Mouse (Mus musculus): ENCODE results near the gene Cfap58. TPM values are rescaled to one million over a fixed set of nuclear protein-coding genes. Genes with fewer than 3 reads are reported as not detected.

Cfap58 gene
- polyA plus RNA-seq, 1 experiment from 2014 or later = 0.88 TPM

DNA sequence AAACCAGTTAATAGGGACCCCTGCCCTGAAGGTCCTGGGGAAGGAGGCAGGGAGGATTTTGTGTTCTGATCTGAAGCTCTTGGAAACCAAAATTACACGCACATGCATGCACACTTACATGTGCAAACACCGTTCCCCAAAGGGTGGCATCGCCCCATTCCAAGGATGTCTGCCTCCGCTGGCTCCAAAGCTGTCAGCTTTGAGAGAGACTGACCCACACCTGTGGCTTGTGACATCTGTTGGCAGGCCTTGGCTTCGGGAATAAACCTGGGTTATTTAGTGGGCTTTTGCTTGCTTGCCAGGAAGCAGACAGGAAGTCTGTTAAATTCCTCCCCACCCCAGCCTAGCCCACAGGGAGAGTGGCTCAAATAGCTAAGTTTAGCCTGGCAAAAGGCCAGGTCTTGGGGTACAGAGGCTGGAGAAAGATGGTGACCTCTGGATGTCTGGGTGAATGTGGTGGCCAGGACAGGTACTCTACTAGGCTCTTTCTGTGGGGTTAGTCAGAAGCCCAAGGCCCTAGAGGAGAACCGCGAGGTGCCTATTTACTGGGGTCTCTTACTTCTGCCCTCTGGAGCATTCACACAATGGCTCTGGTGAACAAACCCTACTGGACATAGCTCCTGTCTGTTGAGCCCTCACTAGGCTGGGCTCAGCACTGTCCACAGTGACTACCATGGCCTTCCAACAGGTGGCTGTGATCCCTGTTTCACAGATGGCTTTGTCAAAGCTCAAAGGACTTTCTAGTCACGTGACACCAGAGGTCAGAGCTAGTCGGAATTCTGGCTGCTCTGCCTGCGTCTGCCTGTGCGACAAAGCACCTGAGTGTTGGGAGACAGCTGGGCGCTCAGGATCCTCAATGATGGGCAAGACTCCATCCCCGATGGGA, 34.9 kb upstream of the Cfap58 start:
- H3K4me3 ChIP-seq (ENCODE audit: low read length) = no peak overlapping the region
- no peak overlapping the region for H3K27ac ChIP-seq (ENCODE audit: low read depth, low read length)
- WGBS = 64% methylated on average over 13 of the region's 13 CpGs
- H3K4me1 ChIP-seq (ENCODE audit: control insufficient read depth, insufficient read depth, low read depth, low read length) = peaks cover 4% of the 10 kb centered on the region; the same call in 1 of the 2 replicates
- H3K4me2 ChIP-seq (ENCODE audit: low read length) = no peak overlapping the region
- no peaks in the 10 kb centered on the region for H3K27me3 ChIP-seq (replicated peaks; ENCODE audit: control insufficient read depth, insufficient read depth, low read length)
- no peak for ATAC-seq
- no peaks in the 10 kb centered on the region for H3K36me3 ChIP-seq (ENCODE audit: control insufficient read depth, insufficient read depth, low read length)
- no peaks in the 10 kb centered on the region for H3K9me3 ChIP-seq (ENCODE audit: control insufficient read depth, low read length)
- no peak overlapping the region for H3K9ac ChIP-seq (ENCODE audit: low read depth, low read length)

DNA sequence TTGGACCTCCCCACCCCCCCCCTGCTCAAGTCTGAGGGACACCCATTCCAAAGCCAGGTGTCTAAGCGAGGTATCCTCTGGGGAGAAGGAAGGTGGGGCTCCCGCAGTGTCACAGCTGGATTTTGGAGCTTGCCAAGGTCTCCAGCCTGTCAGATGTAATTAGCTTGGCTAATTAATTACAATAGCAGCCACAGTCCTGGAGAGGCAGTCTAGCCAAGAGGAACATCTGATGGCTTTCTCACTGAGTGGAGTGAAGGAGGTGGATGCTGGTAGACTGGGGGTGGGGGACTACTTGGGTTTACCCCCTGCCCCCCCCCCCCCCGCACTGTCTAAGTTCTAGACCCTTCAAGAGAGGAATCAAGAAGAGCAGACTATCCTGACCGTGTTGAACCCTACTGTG, 33.8 kb upstream of the Cfap58 start:
- H3K27me3 ChIP-seq (replicated peaks; ENCODE audit: control insufficient read depth, insufficient read depth, low read length) = no peaks in the 10 kb centered on the region
- H3K9ac ChIP-seq (ENCODE audit: low read depth, low read length) = no peak overlapping the region
- 52% methylated on average over 4 of the region's 4 CpGs for WGBS
- H3K4me2 ChIP-seq (ENCODE audit: low read length) = no peak overlapping the region
- no peaks in the 10 kb centered on the region for H3K9me3 ChIP-seq (ENCODE audit: control insufficient read depth, low read length)
- no peak overlapping the region for H3K27ac ChIP-seq (ENCODE audit: low read depth, low read length)
- peaks cover 4% of the 10 kb centered on the region; the same call in 1 of the 2 replicates for H3K4me1 ChIP-seq (ENCODE audit: control insufficient read depth, insufficient read depth, low read depth, low read length)
- H3K36me3 ChIP-seq (ENCODE audit: control insufficient read depth, insufficient read depth, low read length) = no peaks in the 10 kb centered on the region
- ATAC-seq = peak; percentile 63
- H3K4me3 ChIP-seq (ENCODE audit: low read length) = no peak overlapping the region

DNA sequence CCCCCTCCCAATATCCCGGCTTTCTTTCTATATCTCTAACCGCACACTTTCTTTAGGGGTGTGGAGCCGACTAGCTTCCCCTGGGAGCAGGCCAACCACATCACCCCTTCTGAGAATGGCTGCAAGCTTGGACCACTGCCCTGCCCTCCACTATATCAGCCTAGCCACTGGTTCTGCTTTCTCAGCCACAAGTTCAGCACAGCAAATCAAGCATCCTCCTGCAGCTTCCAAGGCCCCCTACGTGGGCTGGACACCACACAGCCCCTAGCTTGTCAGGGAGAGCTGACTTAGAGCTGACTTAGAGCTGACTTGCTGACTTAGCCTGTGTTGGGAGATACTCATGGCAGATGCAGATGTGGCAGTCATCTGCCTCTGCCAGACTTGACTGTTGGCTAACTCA, 32.4 kb upstream of the Cfap58 start:
- no peak overlapping the region for H3K27ac ChIP-seq (ENCODE audit: low read depth, low read length)
- H3K9ac ChIP-seq (ENCODE audit: low read depth, low read length) = no peak overlapping the region
- no peak for ATAC-seq
- H3K9me3 ChIP-seq (ENCODE audit: control insufficient read depth, low read length) = no peaks in the 10 kb centered on the region
- H3K36me3 ChIP-seq (ENCODE audit: control insufficient read depth, insufficient read depth, low read length) = no peaks in the 10 kb centered on the region
- no peak overlapping the region for H3K4me3 ChIP-seq (ENCODE audit: low read length)
- no peak overlapping the region for H3K4me2 ChIP-seq (ENCODE audit: low read length)
- no peaks in the 10 kb centered on the region for H3K27me3 ChIP-seq (replicated peaks; ENCODE audit: control insufficient read depth, insufficient read depth, low read length)
- WGBS = 80% methylated on average over 4 of the region's 4 CpGs
- peaks cover 8% of the 10 kb centered on the region for H3K4me1 ChIP-seq (ENCODE audit: control insufficient read depth, insufficient read depth, low read depth, low read length)

DNA sequence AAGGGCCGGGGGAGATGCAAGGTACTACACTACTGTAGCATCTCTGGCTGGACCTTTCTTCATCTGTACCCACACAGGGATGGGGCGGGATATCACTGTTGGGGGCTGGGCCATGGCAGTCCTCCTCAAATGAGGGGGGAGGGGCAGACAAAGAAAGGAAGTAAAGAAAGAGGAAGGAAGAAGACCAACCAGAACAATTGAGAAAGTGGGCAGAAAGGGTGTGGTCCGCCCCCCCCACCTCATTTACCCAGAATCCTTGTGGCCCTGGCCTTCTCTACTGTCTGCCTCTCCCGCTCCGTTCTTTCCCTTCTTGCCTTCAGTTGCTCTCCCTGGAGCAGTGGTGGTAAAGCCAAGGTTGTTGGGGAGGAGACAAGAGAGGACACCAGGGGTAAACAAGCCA, 31.9 kb upstream of the Cfap58 start:
- no peaks in the 10 kb centered on the region for H3K9me3 ChIP-seq (ENCODE audit: control insufficient read depth, low read length)
- peaks cover 11% of the 10 kb centered on the region for H3K4me1 ChIP-seq (ENCODE audit: control insufficient read depth, insufficient read depth, low read depth, low read length)
- no peaks in the 10 kb centered on the region for H3K36me3 ChIP-seq (ENCODE audit: control insufficient read depth, insufficient read depth, low read length)

DNA sequence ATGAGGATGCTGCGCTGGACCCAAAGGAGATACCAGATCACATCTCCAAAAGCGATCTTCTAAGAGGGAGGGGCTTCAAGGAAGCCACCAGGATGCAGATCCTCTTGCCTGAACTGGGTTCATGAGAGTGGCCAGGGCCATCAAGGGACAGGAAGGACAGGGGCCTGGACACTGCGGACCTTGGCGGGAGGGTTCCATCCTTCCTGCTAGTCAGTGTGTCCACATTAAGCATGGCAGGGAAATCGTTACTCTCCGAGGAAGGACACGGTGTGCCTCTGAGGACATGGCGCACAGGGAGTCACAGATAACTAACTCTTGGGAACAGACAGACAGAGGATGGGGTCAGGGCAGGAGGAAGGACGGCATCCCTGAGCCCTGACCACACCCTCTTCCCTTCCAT, 29.9 kb upstream of the Cfap58 start:
- 92% methylated on average over 9 of the region's 9 CpGs for WGBS
- H3K4me2 ChIP-seq (ENCODE audit: low read length) = no peak overlapping the region
- no peaks in the 10 kb centered on the region for H3K9me3 ChIP-seq (ENCODE audit: control insufficient read depth, low read length)
- H3K36me3 ChIP-seq (ENCODE audit: control insufficient read depth, insufficient read depth, low read length) = no peaks in the 10 kb centered on the region
- no peak for ATAC-seq
- H3K27ac ChIP-seq (ENCODE audit: low read depth, low read length) = no peak overlapping the region
- no peaks in the 10 kb centered on the region for H3K27me3 ChIP-seq (replicated peaks; ENCODE audit: control insufficient read depth, insufficient read depth, low read length)
- H3K4me3 ChIP-seq (ENCODE audit: low read length) = no peak overlapping the region
- no peak overlapping the region for H3K9ac ChIP-seq (ENCODE audit: low read depth, low read length)
- peaks cover 11% of the 10 kb centered on the region for H3K4me1 ChIP-seq (ENCODE audit: control insufficient read depth, insufficient read depth, low read depth, low read length)

More for the DNA sequence above, 31.9 kb upstream of the Cfap58 start:
- Histone ChIP-seq H3K4me2 (ENCODE audit: low read length) (no peak overlapping the region), H3K4me3 (ENCODE audit: low read length) (no peak overlapping the region), H3K27me3 (replicated peaks; ENCODE audit: control insufficient read depth, insufficient read depth, low read length) (no peaks in the 10 kb centered on the region), H3K27ac (ENCODE audit: low read depth, low read length) (no peak overlapping the region), H3K9ac (ENCODE audit: low read depth, low read length) (no peak overlapping the region)
- 85% methylated on average over 5 of the region's 5 CpGs for WGBS
- ATAC-seq = no peak

DNA sequence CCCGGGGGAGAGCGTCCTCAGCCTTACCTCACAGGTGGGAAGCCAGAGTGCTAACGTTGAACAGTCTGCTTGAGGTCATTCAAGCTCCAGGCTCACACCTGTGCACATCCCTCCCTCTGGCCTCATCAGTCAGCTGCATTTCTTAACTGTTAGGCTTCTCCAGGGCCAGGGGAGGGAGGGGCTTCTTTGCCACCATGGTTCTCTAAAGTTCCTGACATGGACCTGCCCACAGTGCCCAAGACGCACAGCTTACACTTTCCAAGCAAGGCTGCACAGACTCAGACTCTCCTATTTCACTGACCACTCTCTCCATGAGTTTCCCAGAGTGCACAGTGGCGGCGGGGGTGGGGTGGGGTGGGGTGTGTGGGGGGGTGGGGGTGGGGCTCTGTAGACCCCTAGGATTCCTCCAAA, 28.5 kb upstream of the Cfap58 start:
- peak overlapping the region; percentile 76 for H3K27ac ChIP-seq (ENCODE audit: low read depth, low read length)
- no peaks in the 10 kb centered on the region for H3K9me3 ChIP-seq (ENCODE audit: control insufficient read depth, low read length)
- peaks cover 11% of the 10 kb centered on the region for H3K4me1 ChIP-seq (ENCODE audit: control insufficient read depth, insufficient read depth, low read depth, low read length)
- peak overlapping the region; percentile 55 for H3K4me2 ChIP-seq (ENCODE audit: low read length)
- 24% methylated on average over 6 of the region's 6 CpGs for WGBS
- H3K4me3 ChIP-seq (ENCODE audit: low read length) = no peak overlapping the region
- no peaks in the 10 kb centered on the region for H3K27me3 ChIP-seq (replicated peaks; ENCODE audit: control insufficient read depth, insufficient read depth, low read length)
- H3K9ac ChIP-seq (ENCODE audit: low read depth, low read length) = peak overlapping the region; percentile 3; the same call in 1 of the 2 replicates
- ATAC-seq = peak; percentile 35
- H3K36me3 ChIP-seq (ENCODE audit: control insufficient read depth, insufficient read depth, low read length) = no peaks in the 10 kb centered on the region

DNA sequence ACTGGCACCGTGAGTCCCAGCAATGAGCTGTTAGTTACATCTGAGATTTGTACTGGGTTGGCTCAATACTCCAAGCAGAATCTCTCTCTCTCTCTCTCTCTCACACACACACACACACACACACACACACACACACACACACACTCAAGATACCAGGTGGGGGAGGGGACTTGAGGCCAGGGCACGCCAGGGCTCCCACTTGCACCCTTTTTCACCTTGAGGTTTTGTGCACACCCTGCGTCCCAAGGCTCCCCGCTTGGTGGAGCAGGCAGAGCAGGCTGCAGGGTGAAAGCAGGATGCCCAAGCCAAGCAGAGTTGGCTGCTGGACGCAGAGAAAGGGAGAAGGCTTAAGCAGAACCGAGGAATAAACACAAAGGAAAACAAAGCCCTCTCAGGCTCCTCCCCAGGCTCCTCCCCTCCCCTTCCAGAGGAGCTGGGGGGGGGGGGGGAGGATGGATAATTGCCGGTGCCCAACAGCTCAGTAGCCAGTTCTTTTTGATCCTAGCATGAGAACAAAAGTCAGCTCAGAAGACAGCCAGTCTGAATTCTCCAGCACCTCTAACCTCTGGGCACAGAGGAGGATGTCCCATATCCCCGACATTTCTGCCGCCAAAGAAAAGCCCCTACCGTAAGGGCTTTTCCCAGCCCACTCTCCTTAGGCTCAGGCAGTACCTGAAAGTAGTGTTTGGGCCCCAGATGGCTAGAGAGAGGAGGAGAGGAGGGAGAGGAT, 27.9 kb upstream of the Cfap58 start:
- Histone ChIP-seq H3K9ac (ENCODE audit: low read depth, low read length) (peak overlapping the region; percentile 61), H3K27me3 (replicated peaks; ENCODE audit: control insufficient read depth, insufficient read depth, low read length) (no peaks in the 10 kb centered on the region), H3K9me3 (ENCODE audit: control insufficient read depth, low read length) (no peaks in the 10 kb centered on the region), H3K4me2 (ENCODE audit: low read length) (peak overlapping the region; percentile 55), H3K27ac (ENCODE audit: low read depth, low read length) (peak overlapping the region; percentile 76), H3K4me1 (ENCODE audit: control insufficient read depth, insufficient read depth, low read depth, low read length) (peaks cover 11% of the 10 kb centered on the region), H3K36me3 (ENCODE audit: control insufficient read depth, insufficient read depth, low read length) (no peaks in the 10 kb centered on the region), H3K4me3 (ENCODE audit: low read length) (peak overlapping the region; percentile 31)
- ATAC-seq = peak; percentile 85
- WGBS = 1% methylated on average over 9 of the region's 10 CpGs

DNA sequence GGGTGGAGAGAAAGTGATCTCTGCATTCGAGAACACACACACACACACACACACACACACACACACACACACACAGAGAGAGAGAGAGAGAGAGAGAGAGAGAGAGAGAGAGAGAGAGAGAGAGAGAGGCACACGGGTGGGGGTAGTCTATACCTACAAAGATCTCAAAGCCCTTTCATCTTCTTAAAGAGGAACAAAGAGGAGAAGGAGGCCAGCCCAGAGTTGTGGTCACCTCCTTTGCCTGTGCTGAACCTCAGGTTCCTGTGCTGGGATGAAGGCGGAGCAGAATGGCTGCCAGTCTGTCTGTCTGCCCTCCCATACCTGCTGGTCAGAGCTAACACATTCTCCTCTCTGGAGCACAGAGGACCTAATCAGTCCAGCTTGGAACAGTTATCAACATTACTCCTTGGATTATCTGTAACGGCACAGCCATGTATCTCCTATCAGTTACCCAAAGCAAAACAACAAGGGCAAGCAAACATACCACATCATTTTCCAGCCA, 27.3 kb upstream of the Cfap58 start:
- Histone ChIP-seq H3K27me3 (replicated peaks; ENCODE audit: control insufficient read depth, insufficient read depth, low read length) (no peaks in the 10 kb centered on the region), H3K4me2 (ENCODE audit: low read length) (peak overlapping the region; percentile 55), H3K4me1 (ENCODE audit: control insufficient read depth, insufficient read depth, low read depth, low read length) (peaks cover 10% of the 10 kb centered on the region), H3K36me3 (ENCODE audit: control insufficient read depth, insufficient read depth, low read length) (no peaks in the 10 kb centered on the region), H3K9me3 (ENCODE audit: control insufficient read depth, low read length) (no peaks in the 10 kb centered on the region), H3K27ac (ENCODE audit: low read depth, low read length) (peak overlapping the region; percentile 76), H3K9ac (ENCODE audit: low read depth, low read length) (peak overlapping the region; percentile 61; the same call in 1 of the 2 replicates), H3K4me3 (ENCODE audit: low read length) (no peak overlapping the region)
- 42% methylated on average over 4 of the region's 4 CpGs for WGBS
- no peak for ATAC-seq

DNA sequence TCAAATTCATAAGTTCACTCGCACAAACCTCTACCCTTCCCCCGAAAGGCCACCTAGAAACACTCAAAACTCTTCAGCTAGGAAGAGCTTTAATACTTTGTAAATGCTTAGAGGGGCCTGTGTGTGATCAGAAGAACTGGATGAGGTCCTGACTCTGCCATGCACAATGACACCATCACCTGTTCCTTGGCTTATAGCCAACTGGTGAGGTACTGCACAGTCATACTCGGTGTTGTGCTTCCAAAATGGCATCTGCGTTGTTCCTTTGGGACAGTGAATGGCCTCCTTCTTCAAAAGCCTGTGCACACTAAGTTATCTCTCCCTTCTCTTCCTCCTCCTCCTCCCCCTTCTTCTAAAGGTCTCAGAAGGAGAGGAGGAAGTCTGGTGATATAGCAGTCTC, 26.7 kb upstream of the Cfap58 start:
- Histone ChIP-seq H3K27ac (ENCODE audit: low read depth, low read length) (no peak overlapping the region), H3K36me3 (ENCODE audit: control insufficient read depth, insufficient read depth, low read length) (no peaks in the 10 kb centered on the region), H3K4me1 (ENCODE audit: control insufficient read depth, insufficient read depth, low read depth, low read length) (peaks cover 7% of the 10 kb centered on the region), H3K27me3 (replicated peaks; ENCODE audit: control insufficient read depth, insufficient read depth, low read length) (no peaks in the 10 kb centered on the region), H3K9ac (ENCODE audit: low read depth, low read length) (no peak overlapping the region), H3K4me2 (ENCODE audit: low read length) (no peak overlapping the region), H3K4me3 (ENCODE audit: low read length) (no peak overlapping the region), H3K9me3 (ENCODE audit: control insufficient read depth, low read length) (no peaks in the 10 kb centered on the region)
- no peak for ATAC-seq
- WGBS = 80% methylated on average over 4 of the region's 4 CpGs

Data from hindbrain, embryonic 16.5 days (tissue).